Mouse (Mus musculus) heart, postnatal 4 days (tissue): ENCODE data around the gene Man2a1. TPM values are rescaled to one million over a fixed set of nuclear protein-coding genes. Genes with fewer than 3 reads are reported as not detected.

Experiments used
- DNase-seq: peaks from one replicate; pipeline ENCODE4 v3.0.0; 2021
- total RNA-seq, 2 experiments: library from RNA; stranded (reverse); gene quantifications; 2 replicates each; pipeline ENCODE4 v1.2.3; 2021

Man2a1 gene
- 10 to 100 TPM; 30.7 to 31.0 TPM for total RNA-seq

DNA sequence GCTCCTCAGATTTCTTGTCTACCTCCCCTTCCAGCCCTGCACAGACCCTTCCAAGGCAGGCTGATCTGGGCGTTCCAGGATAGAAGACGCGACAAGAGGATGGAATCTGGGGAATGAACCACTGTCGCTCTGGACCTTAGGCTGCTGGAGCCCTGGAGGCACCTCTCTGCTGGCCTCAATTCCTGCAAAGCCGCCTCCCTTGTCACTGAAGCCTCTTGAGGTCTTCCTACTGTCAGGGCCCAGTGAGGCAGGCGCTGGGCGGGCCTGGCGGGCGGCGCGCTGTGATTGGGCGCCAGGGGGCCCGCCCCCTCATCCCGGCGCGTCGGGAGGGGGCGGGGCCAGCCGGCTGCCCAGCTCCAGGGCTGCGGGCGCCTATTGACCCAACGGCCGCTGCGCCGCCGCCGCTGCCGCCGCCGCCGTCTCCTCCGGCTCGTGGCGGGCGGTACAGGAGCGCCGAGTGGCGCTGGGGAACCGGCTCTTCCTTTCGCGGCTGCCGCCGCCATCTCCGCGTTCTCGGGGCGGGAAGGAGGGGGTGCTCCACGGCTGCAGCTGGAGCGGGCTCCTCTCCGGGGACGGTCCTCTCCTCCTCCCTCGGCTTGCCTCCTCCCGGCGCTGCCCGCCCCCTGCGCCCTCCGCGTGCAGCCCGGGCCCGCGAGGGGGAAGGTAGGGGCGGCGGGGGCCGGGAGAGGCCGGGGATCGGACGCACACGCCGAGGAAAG, at the start of gene Man2a1:
Gene Man2a1 (plus strand): TSS at position 365 of the 719 bp plus-strand sequence.
- DNase-seq = peak; percentile 90

DNA sequence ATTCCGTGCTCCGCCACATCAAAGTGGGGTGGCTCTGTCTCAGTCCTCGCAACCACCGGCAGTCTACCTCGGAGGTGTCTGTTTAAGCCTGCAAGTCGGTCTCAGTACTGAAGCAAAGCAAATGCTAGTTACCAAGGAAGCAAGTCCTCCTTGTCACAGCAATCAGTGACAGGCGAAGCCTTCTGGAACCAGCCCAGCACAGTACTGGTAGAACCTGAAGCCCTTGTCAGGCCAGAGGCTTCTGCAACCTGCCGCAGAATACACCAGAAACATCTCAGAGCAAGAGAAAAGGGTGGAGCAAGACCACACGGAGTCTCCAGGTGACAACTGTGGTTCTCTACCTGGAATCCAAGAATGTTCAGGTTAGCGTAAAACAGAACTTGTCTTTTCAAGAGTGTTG, 47.2 kb upstream of the Man2a1 start:
- DNase-seq = no peak

DNA sequence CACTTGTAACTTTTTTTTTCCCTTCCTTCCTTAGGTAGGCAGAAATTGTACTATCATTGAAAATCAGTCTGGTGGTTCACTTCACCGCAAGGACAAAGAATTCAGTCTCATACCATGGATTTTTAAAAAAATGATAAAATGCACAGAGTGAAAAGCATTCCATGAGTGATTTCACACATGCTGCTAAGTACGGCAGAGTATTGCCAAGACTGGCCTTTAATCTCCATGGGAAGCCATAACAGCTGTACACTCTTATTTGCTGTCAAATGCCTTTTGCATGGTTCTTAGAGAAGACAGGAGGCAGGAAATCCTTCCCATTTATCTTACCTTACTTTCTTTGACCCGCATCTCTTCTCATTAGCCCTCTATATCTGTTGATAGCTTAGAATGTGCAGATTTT, 45.6 kb upstream of the Man2a1 start:
- no peak for DNase-seq

DNA sequence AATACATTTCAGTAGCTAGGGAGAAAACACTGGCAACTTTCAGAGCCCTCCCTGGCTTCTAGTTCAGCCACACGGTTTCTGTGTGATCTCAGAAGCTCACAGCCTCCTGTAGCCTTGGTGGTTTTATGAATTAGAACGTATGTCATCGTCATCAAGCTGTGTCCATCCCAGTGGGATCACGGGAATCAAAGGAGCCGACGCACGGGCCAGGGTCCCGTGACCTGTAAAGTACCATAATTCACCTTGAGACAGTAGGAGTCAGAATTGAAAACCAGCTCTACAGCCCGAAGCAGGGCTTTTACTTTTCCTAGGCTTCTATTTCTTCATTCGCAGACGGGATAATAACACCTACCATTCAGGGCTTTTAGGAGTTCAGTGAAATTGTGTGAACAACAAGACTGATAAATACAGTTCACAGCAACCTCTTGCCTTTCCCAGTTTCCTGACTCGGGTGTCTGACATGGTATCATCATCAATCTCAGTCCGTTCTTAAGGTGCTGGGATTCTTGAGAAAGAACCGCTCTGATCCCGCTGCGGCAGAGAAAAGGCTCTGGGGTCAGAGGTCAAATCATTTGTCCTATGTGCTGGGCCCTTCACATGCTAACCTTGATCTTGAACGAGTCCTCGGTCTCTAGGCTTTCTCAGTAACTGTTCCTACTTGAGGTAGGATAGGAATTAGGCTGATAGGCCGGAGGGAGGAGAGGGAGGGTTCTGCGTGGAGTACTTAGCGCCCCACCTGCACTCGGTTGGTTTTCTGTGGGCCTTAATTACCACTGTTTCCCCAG, 43.7 kb upstream of the Man2a1 start:
- DNase-seq = no peak

DNA sequence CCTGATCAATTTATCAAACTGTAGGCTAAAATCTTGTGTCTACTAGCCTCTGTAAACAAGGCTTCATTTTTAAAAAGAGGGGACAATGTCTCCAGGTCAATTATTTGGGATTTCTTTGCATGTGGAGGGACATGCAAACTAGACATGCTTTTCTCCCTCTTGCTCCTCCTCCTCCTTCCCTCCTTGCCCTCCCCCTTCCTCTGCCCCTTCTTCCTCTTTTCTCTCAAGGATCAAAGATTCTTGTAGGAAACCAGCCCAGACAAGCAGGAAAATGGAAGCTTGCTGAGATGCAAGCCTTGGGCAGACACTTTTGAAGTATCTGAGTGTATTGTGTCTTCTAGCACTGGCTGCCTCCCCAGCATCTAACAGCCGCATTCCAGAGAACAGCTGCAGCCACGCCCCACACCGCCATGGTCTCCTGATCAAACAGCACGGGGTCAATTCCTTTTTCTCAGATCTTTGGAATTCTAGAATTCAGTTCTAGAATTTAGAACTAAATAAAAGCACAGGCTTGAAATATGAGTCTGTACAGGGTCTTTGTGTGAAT, 41.5 kb upstream of the Man2a1 start:
- DNase-seq = no peak

DNA sequence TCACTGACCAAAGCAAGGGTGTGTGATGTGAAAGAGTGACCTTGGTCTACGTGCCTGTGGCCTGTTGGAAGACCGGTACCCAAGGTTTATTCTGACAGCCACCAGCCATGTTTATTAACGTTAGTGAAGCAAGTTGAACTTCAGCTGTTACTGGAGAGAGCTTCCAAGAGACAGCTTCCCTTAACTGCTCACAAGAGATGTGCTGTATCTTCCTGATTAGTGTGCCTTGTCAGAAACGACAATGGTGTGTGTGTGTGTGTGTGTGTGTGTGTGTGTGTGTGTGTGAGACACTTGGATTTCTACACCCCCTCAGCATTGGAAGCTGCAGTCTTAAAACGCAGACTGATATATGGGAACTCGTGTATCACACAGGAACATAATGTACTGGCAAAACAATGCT, 34.1 kb upstream of the Man2a1 start:
- DNase-seq = no peak

DNA sequence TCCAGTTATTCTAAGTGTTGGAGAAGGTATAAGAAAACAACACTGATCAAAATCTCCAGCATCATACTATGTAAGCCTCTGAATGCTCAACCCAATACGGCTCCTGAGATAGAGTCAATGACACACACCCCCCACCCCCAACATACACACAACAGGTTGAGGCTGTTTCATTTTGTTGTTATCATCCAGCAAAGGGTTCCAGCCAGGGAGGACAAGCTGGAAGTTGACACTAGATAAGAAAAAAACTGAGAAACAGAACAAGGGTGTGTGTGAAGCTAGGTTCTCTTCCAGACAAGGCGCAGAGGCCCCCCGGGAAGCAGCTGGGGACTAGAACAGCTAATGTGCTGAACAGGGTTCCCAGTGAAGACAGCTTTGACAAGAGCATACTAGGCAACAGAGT, 33.0 kb upstream of the Man2a1 start:
- no peak for DNase-seq

DNA sequence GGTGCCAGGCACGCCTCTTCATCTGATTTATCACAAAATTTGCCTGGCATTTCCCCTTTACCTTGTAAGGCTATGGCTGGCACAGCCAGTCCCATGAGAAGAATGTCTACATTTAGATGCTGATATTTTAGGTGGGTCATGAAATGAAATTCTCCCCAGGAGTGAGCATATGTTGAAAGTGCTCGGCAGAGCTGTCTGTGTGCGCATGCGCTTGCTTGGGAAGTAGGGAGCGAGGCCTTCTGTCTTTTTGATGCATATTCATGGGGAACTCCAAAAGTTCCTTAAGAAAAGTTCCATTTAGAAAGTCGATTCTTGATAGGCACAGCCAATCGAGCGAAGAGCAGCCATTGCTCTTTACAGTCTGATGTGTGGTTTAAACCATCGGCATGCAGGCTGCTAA, 26.6 kb upstream of the Man2a1 start:
- no peak for DNase-seq

DNA sequence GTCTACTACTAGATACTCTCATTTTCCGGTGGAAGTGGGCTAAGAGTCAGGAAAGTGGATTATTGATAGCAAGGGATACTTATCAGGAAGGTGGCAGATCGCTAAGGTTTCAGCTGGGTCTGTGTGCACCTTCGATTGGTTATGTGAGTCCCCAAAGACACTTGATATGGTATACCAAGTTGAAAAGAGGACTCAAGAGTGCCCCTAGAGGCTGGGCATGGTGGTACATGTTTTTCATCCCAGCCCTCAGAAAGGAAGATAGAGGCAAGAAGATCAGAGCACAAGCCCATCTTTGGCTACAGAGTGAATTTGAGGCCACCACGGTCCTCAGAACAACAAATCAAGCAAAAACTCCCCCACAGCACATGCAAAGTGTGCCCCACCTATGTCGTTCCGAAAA, 25.3 kb upstream of the Man2a1 start:
- DNase-seq = no peak

DNA sequence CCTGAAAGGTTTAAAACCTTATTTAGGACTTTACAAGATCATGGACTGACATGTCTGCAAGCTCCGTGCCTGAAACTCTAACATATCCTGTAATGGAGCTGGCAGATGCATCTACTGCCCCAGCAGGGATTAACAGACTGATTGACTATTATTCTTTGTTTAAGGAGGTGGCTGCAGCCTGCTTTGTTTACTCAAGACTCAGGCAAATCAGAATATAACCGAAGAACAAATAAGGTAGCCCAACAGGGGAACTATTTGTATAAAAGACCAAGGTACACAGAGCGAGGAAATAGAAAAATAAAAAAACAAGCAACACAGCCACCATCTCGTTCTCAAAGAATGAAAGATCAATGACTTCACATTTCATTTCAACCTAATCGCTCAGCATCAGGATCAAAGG, 23.1 kb upstream of the Man2a1 start:
- no peak for DNase-seq

DNA sequence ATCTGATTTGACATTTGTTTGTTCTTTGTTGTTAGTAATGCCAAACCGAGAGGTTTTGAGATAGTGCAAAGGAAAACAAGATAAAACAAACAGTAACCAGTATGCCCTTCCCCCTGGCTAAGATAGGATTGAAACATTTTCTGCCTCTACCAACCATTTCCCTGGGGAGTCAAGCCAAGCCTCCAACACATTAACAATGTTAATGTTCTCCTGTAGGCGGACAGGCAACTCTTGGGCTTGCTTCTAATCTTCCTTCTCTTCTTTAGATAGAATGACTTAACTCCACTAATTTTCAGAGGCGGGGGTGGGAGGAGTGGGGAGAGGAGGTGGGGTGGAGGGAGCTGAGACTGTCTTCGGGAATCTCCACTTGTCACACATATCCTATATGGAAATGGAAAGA, 22.2 kb upstream of the Man2a1 start:
- DNase-seq = no peak

DNA sequence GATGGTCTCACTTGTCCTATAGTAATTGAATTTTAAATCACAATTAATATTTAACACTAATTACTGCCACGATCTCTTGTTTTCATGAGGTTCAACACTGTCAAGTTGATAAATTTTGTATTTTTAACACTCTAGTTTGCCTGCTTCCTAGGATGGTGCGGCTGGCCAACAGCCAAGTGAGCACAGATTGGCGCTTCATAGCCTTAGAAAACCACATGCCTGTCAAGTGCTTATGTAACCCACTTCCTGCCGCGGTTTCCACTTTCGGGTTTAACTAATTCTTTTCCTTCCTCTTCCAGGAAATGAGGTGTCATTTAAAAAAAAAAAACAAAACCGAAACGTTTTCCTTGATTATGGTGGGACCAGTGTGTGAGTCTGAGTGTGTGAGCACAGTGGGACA, 20.8 kb upstream of the Man2a1 start:
- no peak for DNase-seq

DNA sequence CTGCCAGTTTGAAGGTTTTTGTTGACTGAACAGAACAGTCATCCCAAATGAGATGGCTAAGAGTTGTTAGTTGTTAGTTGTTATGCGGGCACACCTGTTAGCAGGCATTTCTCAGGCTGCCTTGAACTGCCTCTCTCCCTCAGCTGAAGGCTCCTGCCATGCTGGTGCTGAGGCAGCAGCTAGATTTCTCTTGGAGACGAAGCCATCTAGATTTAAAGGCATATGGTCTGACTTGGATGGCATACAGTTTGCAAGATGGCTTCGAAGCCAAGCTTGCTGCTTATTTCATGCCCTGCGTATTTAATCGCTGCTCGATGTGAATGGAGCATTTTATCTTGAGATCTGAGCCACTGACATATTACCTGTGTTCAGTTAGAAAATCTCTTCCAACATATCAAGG, 19.4 kb upstream of the Man2a1 start:
- DNase-seq = no peak

DNA sequence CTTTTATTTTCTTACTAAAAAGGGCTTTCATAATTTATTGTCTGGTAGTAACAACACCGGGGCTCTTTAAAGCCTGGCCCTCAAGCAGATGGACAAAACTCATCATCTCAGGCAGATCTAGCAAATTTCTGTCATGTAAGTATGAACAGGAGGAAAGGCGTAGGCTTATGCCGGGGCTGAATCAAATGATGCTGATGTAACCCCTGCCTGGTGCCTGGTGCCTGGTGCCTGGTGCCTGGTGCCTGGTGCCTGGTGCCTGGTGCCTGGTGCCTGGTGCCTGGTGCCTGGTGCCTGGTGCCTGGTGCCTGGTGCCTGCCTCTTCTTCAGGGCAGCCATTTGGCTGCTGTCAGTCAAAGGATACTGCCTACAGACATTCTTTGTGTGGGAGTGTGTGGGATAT, 18.6 kb upstream of the Man2a1 start:
- DNase-seq = no peak

DNA sequence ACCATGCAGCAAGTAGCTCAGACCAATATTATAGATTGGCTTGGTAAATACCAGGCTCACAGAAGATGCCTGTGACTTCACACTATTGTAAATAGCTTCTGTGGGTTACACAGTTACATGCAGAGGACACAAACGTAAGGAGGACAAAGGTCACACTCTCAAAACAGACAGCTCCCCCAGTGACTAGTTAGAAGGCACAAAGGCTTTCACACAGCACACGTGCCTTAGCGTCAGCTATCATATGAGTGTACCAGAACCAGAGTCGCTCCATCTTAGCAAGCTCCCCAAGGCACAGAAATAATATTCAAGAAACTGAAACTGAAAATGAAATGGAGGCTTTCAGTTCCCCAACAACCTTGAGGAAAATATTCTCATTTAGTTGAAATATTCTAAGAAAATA, 10.1 kb upstream of the Man2a1 start:
- no peak for DNase-seq

DNA sequence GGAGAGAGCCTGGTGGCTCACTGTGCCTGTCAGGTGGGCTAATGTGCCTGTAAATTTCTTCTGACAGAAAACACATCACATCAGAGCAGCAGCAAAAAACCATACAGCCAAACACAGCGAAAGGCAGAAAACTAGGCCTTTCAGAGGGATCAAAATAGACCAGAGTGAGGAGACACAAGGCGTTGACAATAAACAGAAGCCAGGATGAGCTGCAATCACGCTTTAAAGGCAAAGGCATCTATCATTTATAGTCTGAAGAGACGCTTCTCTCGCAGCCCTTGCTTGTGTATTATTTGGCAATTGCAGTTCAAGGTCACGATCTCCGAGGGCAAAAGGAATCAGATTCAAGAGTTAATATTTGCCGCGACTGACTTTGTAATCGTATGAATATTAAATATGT, 9.2 kb upstream of the Man2a1 start:
- DNase-seq = no peak

DNA sequence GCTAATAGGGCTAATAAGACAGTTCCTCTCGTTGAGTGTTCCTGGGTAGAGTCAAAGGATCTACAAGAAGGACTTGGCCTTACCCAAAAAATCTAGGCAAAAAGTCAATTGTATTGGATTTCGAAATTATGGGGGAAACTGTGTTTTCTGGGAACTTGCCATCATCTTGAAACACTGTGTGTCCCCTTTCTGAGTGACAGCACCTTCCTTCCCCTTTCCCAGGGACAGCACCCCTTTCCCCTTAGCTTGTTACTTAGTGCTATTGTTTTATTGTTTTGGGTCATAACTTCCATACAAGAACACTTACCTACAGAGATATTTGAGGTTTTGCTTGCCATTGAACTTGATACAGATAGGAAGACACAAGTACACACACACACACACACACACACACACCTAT, 8.2 kb upstream of the Man2a1 start:
- no peak for DNase-seq

DNA sequence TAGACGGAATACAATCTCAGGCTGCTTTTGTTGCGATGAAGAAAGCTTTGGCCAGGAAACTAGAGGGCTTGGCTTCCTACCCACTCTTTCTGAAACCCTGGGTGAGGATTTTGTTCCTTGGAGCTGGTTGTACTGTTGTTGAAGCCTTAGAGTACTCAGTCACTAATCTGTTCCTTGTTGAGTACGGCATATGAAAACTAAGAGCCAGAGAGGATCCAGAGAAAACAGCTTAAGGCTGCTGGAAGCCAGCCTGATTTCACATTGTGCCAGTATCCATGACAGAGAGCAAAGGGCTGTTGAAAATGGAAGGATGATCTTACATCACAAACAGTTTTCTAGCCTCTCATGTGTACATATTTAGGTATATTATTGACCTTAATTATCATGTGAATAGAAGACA, 7.7 kb upstream of the Man2a1 start:
- no peak for DNase-seq

DNA sequence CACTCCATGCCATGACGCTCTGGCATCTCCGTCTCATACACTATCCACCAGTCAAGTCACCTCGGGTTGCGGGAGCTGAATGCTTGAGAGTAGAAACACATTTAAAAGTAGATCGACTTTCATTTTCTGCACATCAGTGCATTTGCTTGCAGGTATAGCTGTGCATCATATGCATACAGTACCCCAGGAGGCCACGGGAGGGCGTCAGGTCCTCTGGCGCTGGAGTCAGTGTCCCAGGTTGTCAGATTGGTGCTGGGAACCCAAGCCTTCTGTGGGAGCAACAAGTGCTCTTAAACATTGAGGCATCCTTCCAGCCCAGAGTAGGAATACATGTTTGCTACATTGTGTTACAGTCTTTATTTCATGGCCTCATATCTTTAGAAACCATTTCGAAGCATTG, 2.8 kb upstream of the Man2a1 start:
- DNase-seq = no peak

DNA sequence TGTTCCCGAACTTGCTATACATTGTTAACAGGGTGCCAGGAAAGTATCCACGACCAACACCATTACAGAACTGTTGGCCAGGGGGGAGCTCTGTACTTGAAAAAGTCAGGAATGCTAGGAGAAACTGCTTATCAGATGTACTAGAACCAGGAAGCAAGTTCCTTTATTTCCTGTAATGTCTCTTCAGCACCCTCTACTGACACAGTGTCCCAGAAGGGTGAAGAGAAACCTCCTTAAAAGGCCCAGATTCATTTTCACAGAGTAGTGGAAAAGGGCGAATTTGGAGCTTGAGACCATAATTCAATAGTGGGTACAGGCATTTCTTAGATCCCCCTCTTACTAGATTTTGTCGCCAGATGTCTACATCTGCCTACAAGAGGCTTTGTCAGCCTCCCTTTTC, 620 bp upstream of the Man2a1 start:
- DNase-seq = no peak

DNA sequence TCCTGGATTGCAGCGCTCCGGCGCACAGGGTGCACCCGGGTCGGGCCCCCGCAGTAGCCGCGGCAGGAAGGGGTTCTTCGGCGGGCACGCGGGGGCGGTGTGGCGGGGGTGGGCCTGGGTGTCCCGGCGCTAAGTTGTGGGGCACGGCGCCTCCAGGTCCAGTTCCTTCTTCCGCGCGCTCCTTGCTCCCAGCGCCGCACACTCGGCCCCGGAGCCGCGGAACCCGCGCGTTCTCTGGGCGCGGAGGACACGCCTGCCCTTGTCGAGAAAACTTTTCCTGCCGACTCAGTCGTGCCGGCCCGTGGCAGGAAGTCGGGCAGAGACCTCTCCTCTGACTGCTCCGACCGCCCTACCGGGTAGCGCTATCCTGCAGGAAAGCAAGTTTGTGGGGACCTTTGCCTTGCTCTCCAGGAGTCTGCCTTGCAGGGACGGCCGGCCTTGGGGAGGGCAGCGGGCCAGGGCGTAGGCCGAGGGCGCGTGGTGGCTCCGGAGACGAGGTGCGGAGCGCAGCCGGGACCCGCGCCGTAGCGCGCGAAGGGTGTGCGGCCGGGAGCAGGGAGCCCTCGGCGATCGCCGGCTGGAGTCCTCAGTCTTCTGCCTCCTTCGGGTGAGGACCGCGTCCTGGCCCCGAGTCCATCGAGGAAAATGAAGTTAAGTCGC, 685 bp downstream of the Man2a1 start:
- DNase-seq = peak; percentile 71

DNA sequence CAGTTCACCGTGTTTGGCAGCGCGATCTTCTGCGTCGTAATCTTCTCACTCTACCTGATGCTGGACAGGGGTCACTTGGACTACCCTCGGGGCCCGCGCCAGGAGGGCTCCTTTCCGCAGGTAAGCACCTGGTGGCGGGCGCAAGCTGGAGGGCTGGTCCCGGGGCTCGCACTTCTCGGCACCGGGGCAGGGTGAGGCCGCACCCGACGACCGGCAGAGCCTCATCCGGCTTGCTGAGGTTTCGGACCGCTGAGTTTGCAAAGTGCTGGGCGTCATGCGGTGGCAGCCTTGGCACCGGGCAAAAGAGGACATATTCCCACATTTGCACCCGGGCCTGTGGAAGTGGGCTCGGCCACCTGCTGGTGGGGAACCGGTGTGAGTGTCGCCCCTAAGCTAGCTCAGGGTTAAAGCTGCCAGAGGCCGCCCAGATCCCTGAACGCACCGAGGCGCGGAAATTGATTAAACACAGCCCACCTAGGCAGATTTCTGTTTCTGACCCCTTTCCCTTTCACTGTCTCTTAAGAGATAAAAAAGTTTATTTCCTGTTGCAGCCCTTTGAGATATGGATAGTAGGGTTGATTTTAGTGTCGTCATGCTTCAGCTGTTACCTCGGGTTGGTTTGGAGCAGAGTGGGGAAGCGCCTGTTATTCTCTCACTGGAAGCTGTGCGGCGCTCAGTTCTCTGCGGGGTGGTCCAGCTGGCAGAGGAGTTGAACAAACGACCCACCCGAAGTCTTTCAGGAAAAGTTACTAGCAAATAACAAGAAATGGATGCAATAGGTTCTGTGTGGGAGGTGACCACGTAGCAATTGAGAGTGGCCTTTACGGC, 1.4 kb downstream of the Man2a1 start:
- DNase-seq = peak; percentile 76

DNA sequence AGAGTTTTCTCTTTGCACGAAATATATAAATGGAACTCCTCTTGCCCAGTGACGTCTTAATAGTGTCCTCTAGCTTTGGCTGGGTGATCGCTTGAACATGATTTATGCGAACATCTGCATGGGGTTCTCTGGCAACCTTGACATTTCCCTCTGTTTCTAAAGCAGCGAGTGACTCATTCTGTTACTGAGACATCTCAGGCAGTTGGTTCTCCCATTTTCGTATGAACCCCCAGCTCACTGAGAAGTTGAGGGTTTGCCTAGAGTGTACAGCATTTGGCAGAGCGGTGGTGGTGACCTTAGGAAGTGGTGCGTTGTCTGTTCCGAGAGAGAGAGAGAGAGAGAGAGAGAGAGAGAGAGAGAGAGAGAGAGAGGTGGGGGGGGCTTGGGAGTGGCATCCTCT, 2.6 kb downstream of the Man2a1 start:
- DNase-seq = no peak
